Mouse (Mus musculus): ENCODE measurements around the gene Tmem108.

The Tmem108 gene

DNA sequence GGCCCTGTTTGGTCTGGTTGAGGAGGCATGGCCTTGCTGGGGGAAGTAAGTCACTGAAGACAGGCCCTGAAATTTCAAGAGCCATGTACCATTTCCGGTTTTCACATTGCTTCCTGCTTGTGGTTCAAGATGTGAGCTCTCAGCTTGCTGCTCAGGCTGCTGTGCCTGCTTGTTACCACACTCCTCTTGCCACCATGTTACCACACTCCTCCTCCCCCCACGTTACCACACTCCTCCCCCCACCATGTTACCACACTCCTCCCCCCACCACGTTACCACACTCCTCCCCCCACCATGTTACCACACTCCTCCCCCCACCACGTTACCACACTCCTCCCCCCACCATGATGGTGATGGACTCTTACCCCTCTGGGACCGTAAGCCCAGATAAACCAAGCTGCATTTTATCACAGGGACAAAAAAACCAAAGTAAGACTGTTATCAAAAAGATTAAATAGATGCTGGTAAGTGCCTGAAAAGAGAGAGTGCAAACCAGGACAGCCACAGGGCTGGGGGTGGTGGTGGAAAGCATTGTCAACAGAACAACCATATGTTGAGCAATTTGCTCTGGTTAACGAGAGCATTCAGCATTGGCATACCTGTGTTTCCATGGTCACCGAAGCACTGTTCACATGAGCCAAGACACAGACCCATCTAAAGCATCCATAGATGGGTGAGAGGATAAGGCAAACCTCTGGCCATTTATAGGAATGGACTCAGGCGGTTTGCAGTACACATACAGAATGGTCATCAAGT is 109.3 kb downstream of the Tmem108 start:
- in situ Hi-C loops (cut with MboI; ENCODE audit: unreplicated experiment in 2 of 2) = loop anchor here in 1 of 2 experiments (5.0 kb wide), 1 partner anchor 90 kb away; no protein-coding TSS in a partner anchor

DNA sequence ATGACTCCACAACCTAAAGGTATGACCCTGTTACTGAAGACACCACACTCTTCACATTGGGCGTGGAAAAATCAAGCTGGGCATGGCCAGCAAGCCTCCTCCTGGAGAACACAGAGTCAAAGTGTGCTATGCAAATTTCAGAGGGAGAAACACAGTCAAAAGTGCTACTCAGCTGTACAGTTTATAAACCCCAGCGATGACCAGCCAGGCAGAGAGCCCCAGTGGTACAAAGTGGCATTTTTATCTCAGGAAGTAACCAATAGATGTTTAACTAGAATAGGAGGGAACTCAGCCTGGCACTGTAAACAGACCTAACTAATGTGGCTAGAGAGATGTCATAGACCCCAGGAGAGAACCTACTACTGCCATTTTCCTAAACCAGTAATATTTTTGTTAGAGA is 115.0 kb downstream of the Tmem108 start:
- in situ Hi-C loops (cut with MboI; ENCODE audit: unreplicated experiment in 2 of 2) = no loop called here

GRCm38 (mm10) chr9:103645724-103646123 is 115.9 kb downstream of the Tmem108 start:
- in situ Hi-C loops (cut with MboI; ENCODE audit: unreplicated experiment in 2 of 2) = no loop called here

DNA sequence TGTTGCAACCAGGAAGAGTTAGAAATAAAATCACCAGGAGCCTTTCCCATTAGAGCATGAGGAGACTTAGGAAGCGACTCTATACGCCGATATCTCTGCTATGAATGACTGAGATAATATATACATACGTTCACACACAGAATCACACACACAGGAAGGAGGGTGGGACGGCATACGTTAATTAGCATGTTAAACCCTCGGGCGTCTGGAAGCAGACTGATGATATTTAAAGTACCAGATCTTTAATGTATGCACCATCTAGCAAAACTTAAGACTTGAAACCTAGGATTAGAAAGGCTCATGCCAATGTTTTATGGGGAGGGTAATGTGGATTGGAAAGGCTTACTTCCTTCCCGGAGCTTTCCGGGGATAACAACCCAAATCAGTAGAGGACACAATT is 119.3 kb downstream of the Tmem108 start:
- in situ Hi-C loops (cut with MboI; ENCODE audit: unreplicated experiment in 2 of 2) = no loop called here

DNA sequence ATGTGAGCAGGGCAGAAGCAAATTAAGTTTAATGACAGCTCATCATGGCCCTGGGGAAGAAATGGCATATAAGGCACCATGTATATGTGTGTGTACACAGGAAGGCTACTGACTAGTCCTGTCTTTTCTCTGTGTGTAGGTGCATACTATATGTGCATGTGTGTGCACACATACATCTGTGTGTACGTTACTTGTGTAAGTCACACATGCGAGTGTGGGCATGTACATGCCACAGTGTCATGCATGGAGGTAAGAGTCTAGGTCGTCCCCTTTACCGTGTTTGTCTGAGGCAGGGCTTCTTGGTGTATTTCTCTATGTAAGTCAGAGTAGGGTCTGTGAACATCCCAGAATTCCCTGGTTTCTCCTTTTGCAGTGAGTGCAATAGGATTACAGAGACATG is 120.3 kb downstream of the Tmem108 start:
- in situ Hi-C loops (cut with MboI; ENCODE audit: unreplicated experiment in 2 of 2) = no loop called here

GRCm38 (mm10) chr9:103639413-103639812 is 122.2 kb downstream of the Tmem108 start:
- in situ Hi-C loops (cut with MboI; ENCODE audit: unreplicated experiment in 2 of 2) = no loop called here

- in situ Hi-C loops (cut with MboI; ENCODE audit: unreplicated experiment in 2 of 2) = no loop called here
Measured at GRCm38 (mm10) chr9:103637451-103637850, 124.2 kb downstream of the Tmem108 start.

DNA sequence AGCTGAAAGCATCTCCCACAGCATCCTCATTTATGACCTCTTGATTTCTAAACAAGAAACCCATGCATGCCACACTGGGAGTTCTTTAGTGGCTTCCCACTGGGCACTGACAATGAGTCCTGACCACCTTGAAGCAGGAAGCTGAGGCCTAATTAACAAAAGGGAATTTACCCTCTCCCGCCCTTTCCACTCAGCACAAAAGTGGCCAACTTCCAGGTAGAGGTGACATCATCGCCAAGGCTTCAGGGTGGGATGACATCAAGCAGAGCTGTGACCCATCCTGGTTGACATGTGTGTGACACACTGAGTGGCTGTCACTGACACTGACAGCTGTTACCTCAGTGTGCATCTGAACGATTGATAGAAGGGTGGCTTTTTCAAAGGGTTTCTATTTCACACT is 124.8 kb downstream of the Tmem108 start:
- in situ Hi-C loops (cut with MboI; ENCODE audit: unreplicated experiment in 2 of 2) = no loop called here

GRCm38 (mm10) chr9:103628861-103629469 is 132.7 kb downstream of the Tmem108 start:
- in situ Hi-C loops (cut with MboI; ENCODE audit: unreplicated experiment in 2 of 2) = loop anchor here (5.0 kb wide), 2 partner anchors 83 to 128 kb away; no protein-coding TSS in a partner anchor

- in situ Hi-C loops (cut with MboI; ENCODE audit: unreplicated experiment in 2 of 2) = loop anchor here (5.0 kb wide), 2 partner anchors 85 to 130 kb away; no protein-coding TSS in a partner anchor
Measured at GRCm38 (mm10) chr9:103627404-103627900, 134.2 kb downstream of the Tmem108 start.

GRCm38 (mm10) chr9:103626156-103626555 is 135.5 kb downstream of the Tmem108 start:
- in situ Hi-C loops (cut with MboI; ENCODE audit: unreplicated experiment in 2 of 2) = loop anchor here (5.0 kb wide), 2 partner anchors 86 to 131 kb away; no protein-coding TSS in a partner anchor

- in situ Hi-C loops (cut with MboI; ENCODE audit: unreplicated experiment in 2 of 2) = loop anchor here (5.0 kb wide), 5 partner anchors 88 to 373 kb away; no protein-coding TSS in a partner anchor
Measured at GRCm38 (mm10) chr9:103624649-103625048, 137.0 kb downstream of the Tmem108 start.

GRCm38 (mm10) chr9:103623560-103624316 is 137.9 kb downstream of the Tmem108 start:
- in situ Hi-C loops (cut with MboI; ENCODE audit: unreplicated experiment in 2 of 2) = loop anchor here (5.0 kb wide), 3 partner anchors 126 to 374 kb away; no protein-coding TSS in a partner anchor

GRCm38 (mm10) chr9:103622988-103623387 is 138.6 kb downstream of the Tmem108 start:
- in situ Hi-C loops (cut with MboI; ENCODE audit: unreplicated experiment in 2 of 2) = loop anchor here (5.0 kb wide), 3 partner anchors 126 to 374 kb away; no protein-coding TSS in a partner anchor

GRCm38 (mm10) chr9:103621870-103622269 is 139.8 kb downstream of the Tmem108 start:
- in situ Hi-C loops (cut with MboI; ENCODE audit: unreplicated experiment in 2 of 2) = loop anchor here (5.0 kb wide), 3 partner anchors 125 to 375 kb away; no protein-coding TSS in a partner anchor

GRCm38 (mm10) chr9:103620517-103621212 is 141.0 kb downstream of the Tmem108 start:
- in situ Hi-C loops (cut with MboI; ENCODE audit: unreplicated experiment in 2 of 2) = loop anchor here (5.0 kb wide), 3 partner anchors 123 to 377 kb away; no protein-coding TSS in a partner anchor

GRCm38 (mm10) chr9:103614260-103614659 is 147.4 kb downstream of the Tmem108 start:
- in situ Hi-C loops (cut with MboI; ENCODE audit: unreplicated experiment in 2 of 2) = no loop called here

DNA sequence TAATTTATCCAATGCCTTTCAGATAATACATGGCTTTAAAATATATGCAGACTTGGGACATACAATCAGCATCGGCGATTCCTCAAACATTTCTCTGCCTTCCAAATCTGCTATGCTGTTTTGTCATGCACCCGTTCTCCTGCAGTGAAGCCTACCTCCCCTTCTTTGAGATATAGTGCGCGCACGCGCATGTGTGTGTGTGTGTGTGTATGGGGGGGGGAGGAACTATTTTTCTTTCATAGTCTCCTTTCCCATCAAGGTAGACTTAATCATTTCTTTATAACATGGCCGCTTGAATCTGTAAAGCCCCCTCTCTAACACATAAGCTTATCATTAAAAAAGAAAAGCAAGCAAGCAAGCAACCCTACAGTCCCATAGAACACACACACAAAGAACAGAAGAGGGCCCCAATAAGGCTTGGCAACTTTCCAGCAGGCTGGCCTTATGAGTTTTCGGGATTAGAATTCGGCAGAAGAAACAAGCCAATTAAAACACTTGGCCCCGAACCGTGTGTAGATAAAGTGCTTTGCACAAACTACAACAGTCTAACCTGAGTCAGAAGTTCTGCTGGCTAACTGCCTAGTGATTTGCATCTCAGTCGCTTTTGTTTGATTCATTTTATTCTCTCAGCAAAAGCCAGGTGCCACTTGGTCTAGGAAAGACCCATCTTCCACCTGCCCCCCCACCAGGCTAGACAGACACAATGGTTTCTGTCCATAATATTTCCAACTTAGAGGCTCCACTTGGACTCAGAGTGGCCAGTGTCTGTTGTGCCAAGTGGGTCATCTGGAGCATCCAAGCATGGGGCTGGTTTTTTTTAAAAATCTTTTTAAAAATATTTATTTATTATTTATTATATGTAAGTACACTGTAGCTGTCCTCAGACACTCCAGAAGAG is 153.2 kb downstream of the Tmem108 start:
- in situ Hi-C loops (cut with MboI; ENCODE audit: unreplicated experiment in 2 of 2) = no loop called here

DNA sequence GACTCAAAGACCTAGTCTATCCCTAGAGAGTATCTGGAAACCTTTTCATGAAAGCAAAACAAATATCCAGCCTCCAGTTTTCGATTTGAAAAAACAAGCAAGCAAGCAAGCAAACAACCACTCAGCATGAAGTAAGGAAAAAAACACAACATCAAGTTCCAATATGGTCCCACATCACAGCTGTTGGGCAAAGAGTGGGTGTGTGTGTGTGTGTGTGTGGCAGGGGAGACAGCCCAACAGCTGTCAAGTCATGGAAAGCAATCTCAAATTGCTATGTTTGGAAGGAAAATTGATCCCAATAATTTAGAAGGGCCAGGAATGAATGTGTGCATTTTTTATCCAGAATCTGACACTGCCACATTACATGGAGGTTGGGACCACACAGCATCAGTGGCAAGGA is 155.6 kb downstream of the Tmem108 start:
- in situ Hi-C loops (cut with MboI; ENCODE audit: unreplicated experiment in 2 of 2) = no loop called here

All from v-Abl transformed pro-B cells (cell line).